23 mouse cellular contexts compared by ENCODE assay signal in the genomic region with DNA sequence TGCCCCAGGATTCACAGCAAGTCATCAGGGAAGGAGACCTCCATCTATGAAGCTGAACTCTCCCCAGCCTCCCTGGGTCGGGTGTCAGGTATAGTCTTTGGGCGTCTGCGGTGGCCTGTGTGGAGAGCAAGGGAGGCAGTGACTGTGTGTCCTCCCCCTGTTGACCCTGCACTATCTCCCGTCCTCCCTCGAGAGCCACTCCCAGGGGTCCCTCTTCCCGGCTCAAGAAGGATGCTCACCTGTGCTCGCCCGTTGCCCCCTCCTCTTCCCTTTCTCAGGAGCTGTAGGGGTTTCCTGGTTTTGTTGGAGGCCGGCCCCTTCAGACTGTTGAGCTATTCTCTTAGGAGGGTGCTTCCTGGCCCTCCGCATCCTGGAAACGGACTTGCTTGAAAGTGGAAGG.
"Had no signal": no experiment of that assay in that cellular context is flagged by ENCODE, and none has a peak within 500 bp of the region (broad histone marks: within the 10 kb centered on the region; RNA-seq: fewer than 3 reads in every experiment).

No protein-coding gene starts in this region.

- H3K9ac ChIP-seq: hindbrain, embryonic 13.5 days; hindbrain, embryonic 15.5 days; kidney, embryonic 15.5 days; limb, embryonic 13.5 days; limb, embryonic 15.5 days; liver, embryonic 12.5 days; liver, embryonic 14.5 days had no signal

- H3K27me3 ChIP-seq: hindbrain, embryonic 13.5 days; hindbrain, embryonic 15.5 days; kidney, embryonic 15.5 days; limb, embryonic 13.5 days; limb, embryonic 15.5 days; liver, embryonic 12.5 days had no signal

- ATAC-seq: hindbrain, postnatal 0 days; intestine, embryonic 16.5 days; liver, embryonic 12.5 days had no signal

- H3K27ac ChIP-seq: hindbrain, embryonic 13.5 days; hindbrain, embryonic 15.5 days; hindbrain, postnatal 0 days; kidney, embryonic 15.5 days; kidney, postnatal 0 days; limb, embryonic 13.5 days; limb, embryonic 15.5 days; liver, embryonic 12.5 days; liver, embryonic 14.5 days had no signal

- H3K4me3 ChIP-seq: hindbrain, embryonic 13.5 days; hindbrain, embryonic 15.5 days; kidney, embryonic 15.5 days; limb, embryonic 13.5 days; limb, embryonic 15.5 days; liver, embryonic 12.5 days had no signal

- H3K9me3 ChIP-seq: hindbrain, embryonic 13.5 days; hindbrain, embryonic 15.5 days; kidney, embryonic 15.5 days; limb, embryonic 13.5 days; limb, embryonic 15.5 days; liver, embryonic 12.5 days had no signal

- H3K4me2 ChIP-seq: heart, embryonic 11.5 days; hindbrain, embryonic 13.5 days; hindbrain, embryonic 15.5 days; kidney, embryonic 15.5 days; limb, embryonic 13.5 days; limb, embryonic 15.5 days; liver, embryonic 12.5 days had no signal

- DNase-seq: gastrocnemius, postnatal 14 days; gastrocnemius, postnatal 36 days; heart, adult 18-20 months; heart, postnatal 10 days; kidney, adult 11 months; kidney, adult 2 months; kidney, adult 9 months; kidney, postnatal 14 days; kidney, postnatal 36 days; layer of hippocampus, adult 9-11 months; layer of hippocampus, postnatal 36 days; left cerebral cortex, postnatal 4 days had no signal
